Mouse (Mus musculus): Measurements from ENCODE around the gene Pfn3. TPM values are rescaled to one million over a fixed set of nuclear protein-coding genes. Genes with fewer than 3 reads are reported as not detected.

Gene Pfn3
- polyA plus RNA-seq, 1 experiment: not detected

DNA sequence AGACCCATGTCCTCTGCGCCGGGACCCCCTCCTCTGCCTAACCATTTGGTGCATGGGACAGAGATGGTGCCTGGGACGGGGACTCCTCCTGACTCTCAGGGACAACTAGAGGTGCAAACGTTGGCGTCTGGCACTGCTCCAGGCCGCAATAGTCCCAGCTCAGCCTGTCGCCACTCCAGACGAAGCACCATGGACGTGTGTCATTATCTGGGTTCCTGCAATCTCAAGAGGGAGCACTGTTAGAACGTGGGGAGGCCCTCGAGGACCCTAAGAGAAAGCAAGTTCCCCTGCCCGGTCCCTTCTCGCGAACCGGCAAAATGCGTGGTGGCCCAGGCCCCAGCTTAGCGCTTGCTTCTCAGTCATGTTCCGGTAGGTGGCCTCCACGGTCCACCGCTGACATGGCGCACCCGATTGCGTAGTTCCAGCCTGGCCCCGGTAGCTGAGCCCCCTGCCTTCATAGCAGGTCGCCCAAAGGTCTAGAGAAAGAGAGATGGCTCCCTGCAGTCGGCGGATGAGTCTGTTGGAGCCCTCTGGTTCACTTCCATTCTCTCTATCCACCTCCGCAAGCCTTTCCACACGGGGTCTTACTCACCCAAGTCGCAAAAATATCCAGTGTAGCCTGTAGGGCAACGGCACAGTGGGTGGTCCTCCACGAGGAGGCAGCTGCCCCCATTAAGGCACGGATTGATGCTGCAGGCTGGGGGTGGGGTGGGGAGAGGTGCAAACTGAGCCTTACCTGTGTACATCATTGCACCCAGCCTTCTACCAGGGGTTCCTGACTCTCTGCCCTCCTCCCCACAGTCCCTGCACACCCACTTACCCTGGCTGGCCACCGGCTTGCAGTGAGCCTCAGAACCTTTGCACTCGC, 6.1 kb upstream of the Pfn3 start:
- peaks cover 8% of the 10 kb centered on the region for H3K4me1 ChIP-seq (ENCODE audit: control insufficient read depth, insufficient read depth, low read length)
- peak overlapping the region; percentile 88; the same call in 1 of the 2 replicates for H3K27ac ChIP-seq (ENCODE audit: control insufficient read depth, insufficient read depth, low read depth, low read length, poor library complexity)
- H3K4me3 ChIP-seq (replicated peaks; ENCODE audit: control insufficient read depth, low read depth, low read length): peak overlapping the region; percentile 63
- TF ChIP-seq CTCF (IDR thresholded peaks at IDR 0.05; ENCODE audit: control insufficient read depth, insufficient read depth, low read length) (peak; percentile 95), POLR2A (IDR thresholded peaks at IDR 0.05; ENCODE audit: borderline replicate concordance, control insufficient read depth, low read depth, low read length) (peak; percentile 5; the same call in 1 of the 2 replicates)
- WGBS: 10% methylated on average over 35 of the region's 35 CpGs

DNA sequence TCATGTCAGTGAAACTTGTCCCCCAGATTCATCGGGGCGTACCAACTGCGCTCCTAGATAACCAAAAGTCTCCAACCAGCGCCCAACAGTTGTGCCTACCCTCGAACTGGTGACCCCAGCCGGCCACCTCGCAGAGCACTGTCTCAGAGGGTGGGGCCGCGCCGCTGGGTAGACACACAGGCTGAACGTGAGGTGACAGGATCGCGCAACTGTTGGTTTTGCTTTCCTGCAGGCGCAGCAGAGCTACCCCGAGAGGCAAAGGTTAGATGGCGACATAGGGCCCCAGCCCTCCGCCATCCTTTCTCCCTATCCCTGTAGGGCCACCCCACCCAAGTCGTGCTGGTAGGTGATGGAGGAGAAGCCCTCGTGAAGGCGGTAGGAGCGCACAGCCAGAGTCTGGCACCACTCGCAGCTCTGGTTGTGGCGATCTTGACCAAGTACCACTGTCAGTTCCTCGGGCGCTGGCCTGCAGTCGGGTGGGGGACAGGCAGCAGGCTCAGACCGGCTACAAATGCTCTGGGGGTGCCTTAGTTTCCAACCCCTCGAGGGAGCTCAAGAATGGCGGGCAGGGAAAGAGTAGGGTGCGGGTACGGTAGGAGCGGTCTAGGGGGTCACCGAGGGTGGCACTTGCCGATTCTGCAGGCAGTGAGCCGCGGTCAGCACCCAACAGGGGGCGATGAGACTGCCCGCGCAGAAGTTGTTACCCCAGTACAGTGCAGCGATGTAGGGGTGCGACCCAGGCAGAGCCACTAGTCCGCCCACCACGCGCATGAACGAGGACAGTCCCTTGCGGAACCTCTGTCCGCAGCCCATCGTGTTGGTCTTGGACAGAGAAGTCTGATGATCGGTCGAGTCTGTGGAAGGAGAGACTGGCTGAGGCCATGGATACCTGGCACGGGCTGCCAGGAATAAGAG, 5.2 kb upstream of the Pfn3 start:
- peak overlapping the region; percentile 88 for H3K27ac ChIP-seq (ENCODE audit: control insufficient read depth, insufficient read depth, low read depth, low read length, poor library complexity)
- 20% methylated on average over 51 of the region's 51 CpGs for WGBS
- H3K4me3 ChIP-seq (replicated peaks; ENCODE audit: control insufficient read depth, low read depth, low read length): peak overlapping the region; percentile 63
- TF ChIP-seq CTCF (IDR thresholded peaks at IDR 0.05; ENCODE audit: control insufficient read depth, insufficient read depth, low read length): peak; percentile 30; the same call in 1 of the 2 replicates
- peak; percentile 15; the same call in 1 of the 2 replicates for TF ChIP-seq POLR2A (IDR thresholded peaks at IDR 0.05; ENCODE audit: borderline replicate concordance, control insufficient read depth, low read depth, low read length)
- H3K4me1 ChIP-seq (ENCODE audit: control insufficient read depth, insufficient read depth, low read length): peaks cover 8% of the 10 kb centered on the region

DNA sequence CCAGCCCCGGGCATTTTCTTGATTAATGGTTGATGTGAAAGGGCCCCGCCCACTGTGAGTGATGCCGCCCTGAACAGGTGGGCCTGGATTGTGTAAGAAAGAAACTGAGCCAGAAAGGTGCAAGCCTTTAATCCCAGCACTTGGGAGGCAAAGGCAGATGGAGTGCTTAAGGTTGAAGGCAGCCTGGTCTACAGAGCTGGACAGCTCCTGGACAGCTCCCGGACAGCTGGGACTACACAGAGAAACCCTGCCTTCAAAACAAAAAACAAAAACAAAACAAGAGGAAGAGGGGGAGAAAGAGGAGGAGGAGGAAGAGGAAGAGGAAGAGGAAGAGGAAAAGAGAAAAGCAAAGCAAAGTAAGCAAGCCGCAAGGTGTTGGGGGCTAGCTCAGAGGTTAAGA, 4.1 kb upstream of the Pfn3 start:
- 68% methylated on average over 5 of the region's 5 CpGs for WGBS
- TF ChIP-seq POLR2A (IDR thresholded peaks at IDR 0.05; ENCODE audit: borderline replicate concordance, control insufficient read depth, low read depth, low read length) (no peak), CTCF (IDR thresholded peaks at IDR 0.05; ENCODE audit: control insufficient read depth, insufficient read depth, low read length) (no peak)
- H3K27ac ChIP-seq (ENCODE audit: control insufficient read depth, insufficient read depth, low read depth, low read length, poor library complexity): no peak overlapping the region
- H3K4me3 ChIP-seq (replicated peaks; ENCODE audit: control insufficient read depth, low read depth, low read length): no peak overlapping the region
- peaks cover 8% of the 10 kb centered on the region for H3K4me1 ChIP-seq (ENCODE audit: control insufficient read depth, insufficient read depth, low read length)

DNA sequence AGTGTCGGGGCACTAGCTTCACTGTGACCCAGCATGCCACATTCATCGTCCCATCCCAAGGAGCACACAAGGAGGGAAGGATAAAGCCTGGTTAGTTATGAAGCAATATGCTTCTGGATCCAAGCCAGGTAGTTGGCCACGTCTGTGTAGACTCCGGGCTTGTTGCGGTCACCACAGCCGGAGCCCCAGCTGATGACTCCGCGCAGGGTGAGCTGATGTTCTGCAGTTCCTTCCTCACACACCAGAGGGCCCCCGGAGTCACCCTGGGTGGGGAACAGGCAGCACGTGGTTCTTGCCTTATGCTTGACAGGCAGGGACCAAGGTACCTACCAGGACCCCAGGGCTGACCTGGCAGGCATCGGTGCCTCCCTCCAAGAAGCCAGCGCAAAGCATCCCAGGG, 3.0 kb upstream of the Pfn3 start:
- WGBS: 2% methylated on average over 12 of the region's 12 CpGs
- H3K27ac ChIP-seq (ENCODE audit: control insufficient read depth, insufficient read depth, low read depth, low read length, poor library complexity): no peak overlapping the region
- TF ChIP-seq CTCF (IDR thresholded peaks at IDR 0.05; ENCODE audit: control insufficient read depth, insufficient read depth, low read length) (peak; percentile 86), POLR2A (IDR thresholded peaks at IDR 0.05; ENCODE audit: borderline replicate concordance, control insufficient read depth, low read depth, low read length) (no peak; the same call in 1 of the 2 replicates)
- no peak overlapping the region for H3K4me3 ChIP-seq (replicated peaks; ENCODE audit: control insufficient read depth, low read depth, low read length)
- H3K4me1 ChIP-seq (ENCODE audit: control insufficient read depth, insufficient read depth, low read length): peaks cover 15% of the 10 kb centered on the region

DNA sequence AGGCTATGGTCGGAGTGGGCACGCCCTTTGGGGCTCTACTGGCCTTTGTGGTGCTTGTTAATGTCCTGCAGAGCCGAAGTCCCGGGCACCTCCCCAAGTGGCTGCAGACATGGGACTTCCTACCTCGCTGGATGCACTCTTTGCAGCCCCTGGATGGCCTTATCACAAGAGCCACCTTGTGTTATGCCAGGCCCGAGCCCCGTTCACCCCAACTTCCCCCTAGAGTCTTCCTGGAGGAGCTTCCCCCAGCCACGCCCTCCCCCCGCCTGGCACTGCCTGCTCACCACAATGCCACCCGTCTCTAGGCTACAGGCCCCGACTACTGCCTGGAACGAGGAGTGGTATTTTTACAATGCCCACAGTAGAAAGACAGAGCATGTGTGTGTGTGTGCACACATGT, 1.7 kb downstream of the Pfn3 start:
- H3K4me1 ChIP-seq (ENCODE audit: control insufficient read depth, insufficient read depth, low read length): peaks cover 14% of the 10 kb centered on the region
- no peak overlapping the region for H3K27ac ChIP-seq (ENCODE audit: control insufficient read depth, insufficient read depth, low read depth, low read length, poor library complexity)
- no peak overlapping the region for H3K4me3 ChIP-seq (replicated peaks; ENCODE audit: control insufficient read depth, low read depth, low read length)
- TF ChIP-seq CTCF (IDR thresholded peaks at IDR 0.05; ENCODE audit: control insufficient read depth, insufficient read depth, low read length) (no peak), POLR2A (IDR thresholded peaks at IDR 0.05; ENCODE audit: borderline replicate concordance, control insufficient read depth, low read depth, low read length) (no peak)
- WGBS: 4% methylated on average over 12 of the region's 12 CpGs

DNA sequence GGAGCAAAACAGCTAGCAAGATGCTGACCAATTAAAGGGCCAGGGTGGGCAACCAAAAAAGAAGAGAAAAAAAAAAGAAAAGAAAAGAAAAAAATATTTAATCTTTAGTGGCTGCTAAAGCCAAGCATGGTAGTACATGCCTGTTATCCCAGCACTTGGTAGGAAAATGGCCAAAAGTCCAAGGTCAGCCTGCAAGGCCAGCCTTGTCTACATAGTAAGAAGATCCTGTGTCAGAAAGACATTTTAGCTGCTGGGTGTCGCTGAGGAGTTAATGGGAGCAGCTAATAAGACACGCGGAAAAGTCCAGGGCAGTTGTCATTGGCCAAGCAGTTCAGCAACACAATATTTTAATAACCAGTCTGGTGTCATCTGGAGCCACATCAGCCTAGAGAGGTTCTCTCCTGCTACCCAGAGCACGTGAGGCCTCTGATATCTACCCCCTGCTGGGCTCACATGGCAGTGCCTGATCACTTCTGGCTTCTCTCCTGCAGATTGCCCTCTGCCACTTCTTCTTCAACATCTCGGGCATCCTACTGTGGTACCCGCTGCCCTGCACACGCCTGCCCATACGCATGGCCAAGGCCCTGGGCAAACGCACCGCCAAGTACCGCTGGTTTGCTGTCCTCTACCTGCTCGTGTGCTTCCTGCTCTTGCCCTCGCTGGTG, 2.3 kb downstream of the Pfn3 start:
- WGBS: 20% methylated on average over 13 of the region's 13 CpGs
- Histone ChIP-seq H3K4me3 (replicated peaks; ENCODE audit: control insufficient read depth, low read depth, low read length) (no peak overlapping the region), H3K27ac (ENCODE audit: control insufficient read depth, insufficient read depth, low read depth, low read length, poor library complexity) (0 out of 2 replicates have a peak overlapping the region, but pooled peaks have one; percentile 4), H3K4me1 (ENCODE audit: control insufficient read depth, insufficient read depth, low read length) (peaks cover 10% of the 10 kb centered on the region)
- TF ChIP-seq POLR2A (IDR thresholded peaks at IDR 0.05; ENCODE audit: borderline replicate concordance, control insufficient read depth, low read depth, low read length) (no peak), CTCF (IDR thresholded peaks at IDR 0.05; ENCODE audit: control insufficient read depth, insufficient read depth, low read length) (no peak)

DNA sequence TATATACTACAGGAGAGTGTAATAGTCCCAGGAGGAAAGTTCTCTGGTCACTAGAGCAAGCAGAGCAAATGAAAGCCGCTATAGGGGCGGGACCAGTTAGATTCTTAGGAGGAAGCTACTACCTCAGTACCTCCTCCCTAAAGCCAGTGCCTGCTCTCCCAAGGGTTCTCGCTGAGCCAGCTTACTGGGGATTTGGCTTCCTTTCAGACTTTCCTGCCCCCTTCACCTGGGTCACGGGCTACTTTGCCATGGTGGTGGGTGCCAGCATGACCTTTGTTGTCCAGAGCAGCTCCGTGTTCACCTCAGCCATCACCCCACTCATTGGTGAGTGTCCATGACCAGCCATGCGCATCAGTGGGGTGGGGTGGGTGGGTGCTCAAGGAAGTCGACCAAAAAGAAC, 3.2 kb downstream of the Pfn3 start:
- Histone ChIP-seq H3K4me3 (replicated peaks; ENCODE audit: control insufficient read depth, low read depth, low read length) (no peak overlapping the region), H3K4me1 (ENCODE audit: control insufficient read depth, insufficient read depth, low read length) (peaks cover 10% of the 10 kb centered on the region), H3K27ac (ENCODE audit: control insufficient read depth, insufficient read depth, low read depth, low read length, poor library complexity) (no peak overlapping the region)
- 55% methylated on average over 7 of the region's 7 CpGs for WGBS
- TF ChIP-seq CTCF (IDR thresholded peaks at IDR 0.05; ENCODE audit: control insufficient read depth, insufficient read depth, low read length) (no peak), POLR2A (IDR thresholded peaks at IDR 0.05; ENCODE audit: borderline replicate concordance, control insufficient read depth, low read depth, low read length) (no peak)

All from bone marrow, adult 2 months (tissue).